Mouse (Mus musculus) G1E (cell line): ENCODE measurements around the gene 4930544G11Rik.

Source experiments
- CTCF ChIP-seq: IDR thresholded peaks from 2 replicates; pipeline ENCODE4 v1.5.1; 2012; ENCODE audit warnings: low read depth, low read length, inconsistent platforms, mixed read lengths
- GATA1 ChIP-seq: IDR thresholded peaks from 2 replicates; pipeline ENCODE4 v1.6.1; 2012; ENCODE audit warnings: borderline replicate concordance, low read length, inconsistent platforms, mixed read lengths

DNA sequence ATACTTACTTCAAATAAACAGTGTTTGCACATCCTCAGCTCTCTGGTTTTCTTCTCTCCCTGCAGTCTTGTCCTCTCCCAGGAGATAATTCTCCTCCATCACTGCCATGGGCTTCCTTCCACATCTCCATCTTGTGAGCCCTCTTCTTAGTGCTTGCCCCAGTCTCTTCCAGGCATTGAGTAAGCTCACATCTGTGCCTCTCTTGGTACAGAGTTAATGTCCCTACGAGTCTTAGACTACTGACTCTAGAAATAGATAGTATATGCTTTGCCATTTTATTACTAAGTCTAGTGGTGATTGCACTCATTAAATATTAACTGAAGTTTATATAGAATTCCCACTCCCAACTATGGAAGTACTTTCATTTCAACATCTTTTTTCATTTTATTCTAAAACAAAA is 19.6 kb upstream of the 4930544G11Rik start:
- no peak for TF ChIP-seq CTCF
- no peak for TF ChIP-seq GATA1
